Mouse (Mus musculus) embryonic fibroblast, embryonic 13.5 days (primary cell): ENCODE measurements around the gene Gm5475.

Experiments used
- CTCF ChIP-seq: IDR thresholded peaks from 2 replicates; pipeline ENCODE4 v1.5.1; 2011; ENCODE audit warnings: mild to moderate bottlenecking, control low read depth, low read length, moderate library complexity, borderline replicate concordance; ENCODE audit not compliant: insufficient read depth
- POLR2A ChIP-seq: IDR thresholded peaks from 2 replicates; pipeline ENCODE4 v1.6.1; 2011; ENCODE audit warnings: low read depth, mild to moderate bottlenecking, control low read depth, low read length, moderate library complexity

- no peak for TF ChIP-seq POLR2A
- TF ChIP-seq CTCF, result no peak
Observed at GRCm38 (mm10) chr15:100473926-100474503, 52.1 kb downstream of the Gm5475 start.
